Mouse (Mus musculus) kidney, adult 2 months (tissue): ENCODE results near the gene Eif2d.

Source experiments
- CTCF ChIP-seq: fragments of 200-500 bp; conservative IDR thresholded peaks from 2 replicates; pipeline ENCODE4 v1.5.1; 2011; ENCODE audit warnings: low read depth, mild to moderate bottlenecking, control low read depth, low read length, moderate library complexity, mixed read lengths; ENCODE audit not compliant: insufficient read depth, insufficient read length
- POLR2A ChIP-seq: fragments of 200-500 bp; IDR thresholded peaks from one replicate; pipeline ENCODE4 v1.6.1; 2011; ENCODE audit warnings: low read depth, low read length, control low read depth

DNA sequence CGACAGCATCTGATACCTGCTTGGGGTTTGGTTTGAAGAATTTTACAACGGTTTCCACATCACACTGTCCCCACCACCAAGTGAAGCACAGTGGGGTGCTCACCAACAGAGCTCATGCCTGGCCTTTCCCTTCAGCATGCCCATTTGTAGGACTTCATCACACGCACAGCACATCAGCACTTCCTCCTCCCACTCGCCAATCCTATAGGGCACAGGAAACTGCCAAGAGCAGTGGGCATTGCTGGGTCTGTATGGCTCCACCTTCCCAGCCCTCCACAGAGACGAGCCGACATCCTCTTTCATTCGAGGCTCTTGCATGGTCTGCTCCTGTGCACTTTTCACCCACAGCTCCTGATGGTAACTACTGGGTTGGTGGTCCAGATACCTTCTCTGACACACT is 30.2 kb downstream of the Eif2d start:
- TF ChIP-seq CTCF = no peak
- TF ChIP-seq POLR2A = no peak
